Mouse (Mus musculus): ENCODE measurements at regions not wholly inside any gene's neighbourhood (a gene's known extent, or its start where the extent isn't known, plus 50 kb on each side); places are given as distances from the start of the nearest gene placed in this dataset.

DNA sequence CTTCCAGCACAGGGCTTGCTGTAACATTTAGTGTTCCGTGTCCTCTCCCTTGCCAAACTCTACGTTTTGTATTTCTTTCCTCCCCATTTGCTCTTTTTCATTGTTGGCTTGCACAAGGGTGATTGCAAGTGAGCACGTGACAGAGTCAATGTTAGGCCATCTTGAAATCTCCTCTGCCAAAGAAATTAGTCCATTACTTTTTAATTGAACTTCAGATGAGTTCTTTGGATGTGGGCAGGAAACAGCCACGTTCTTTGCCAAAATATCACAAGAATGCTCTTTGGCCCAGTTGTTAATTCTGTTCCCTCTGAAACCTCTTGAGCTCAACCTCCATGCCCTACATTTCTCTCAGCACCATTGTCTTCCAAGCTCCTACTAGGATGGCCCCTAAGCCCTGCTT, 253.2 kb upstream of the Msx2 start:
- 86% methylated on average over 4 of the region's 4 CpGs for WGBS
- no peak overlapping the region for H3K27ac ChIP-seq
- no peaks in the 10 kb centered on the region for H3K9me3 ChIP-seq
- no peak overlapping the region for H3K4me2 ChIP-seq
- no peaks in the 10 kb centered on the region for H3K27me3 ChIP-seq
- H3K36me3 ChIP-seq: no peaks in the 10 kb centered on the region
- no peak for ATAC-seq (ENCODE audit: low FRiP score)
- peaks cover 14% of the 10 kb centered on the region; the same call in 1 of the 2 replicates for H3K4me1 ChIP-seq (replicated peaks)
- no peak overlapping the region for H3K4me3 ChIP-seq
- H3K9ac ChIP-seq: no peak overlapping the region

DNA sequence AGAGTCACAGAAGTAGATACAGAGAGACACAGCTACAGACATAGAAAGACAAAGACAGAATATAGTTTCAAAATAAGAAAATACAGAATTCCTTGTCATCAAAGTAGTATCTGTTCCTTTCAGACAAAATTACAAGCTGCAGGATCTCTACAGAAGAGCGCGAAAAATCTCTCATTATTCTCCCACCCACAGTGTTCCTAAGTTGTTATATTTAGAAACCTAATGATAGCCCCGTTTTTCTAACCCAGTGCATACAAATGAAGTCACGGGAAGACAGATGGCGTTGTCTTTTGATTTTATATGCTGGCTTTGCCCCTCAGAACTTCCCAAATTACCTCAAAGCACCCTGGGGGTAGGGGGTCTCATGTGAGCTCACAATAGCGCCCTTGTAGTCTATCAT, 250.0 kb upstream of the Msx2 start:
- ATAC-seq (ENCODE audit: low FRiP score): no peak
- Histone ChIP-seq H3K36me3 (no peaks in the 10 kb centered on the region), H3K4me2 (no peak overlapping the region), H3K4me3 (no peak overlapping the region), H3K27ac (no peak overlapping the region), H3K9ac (no peak overlapping the region), H3K4me1 (replicated peaks) (peaks cover 14% of the 10 kb centered on the region; the same call in 1 of the 2 replicates), H3K9me3 (no peaks in the 10 kb centered on the region), H3K27me3 (no peaks in the 10 kb centered on the region)
- WGBS: 46% methylated on average over 6 of the region's 6 CpGs

DNA sequence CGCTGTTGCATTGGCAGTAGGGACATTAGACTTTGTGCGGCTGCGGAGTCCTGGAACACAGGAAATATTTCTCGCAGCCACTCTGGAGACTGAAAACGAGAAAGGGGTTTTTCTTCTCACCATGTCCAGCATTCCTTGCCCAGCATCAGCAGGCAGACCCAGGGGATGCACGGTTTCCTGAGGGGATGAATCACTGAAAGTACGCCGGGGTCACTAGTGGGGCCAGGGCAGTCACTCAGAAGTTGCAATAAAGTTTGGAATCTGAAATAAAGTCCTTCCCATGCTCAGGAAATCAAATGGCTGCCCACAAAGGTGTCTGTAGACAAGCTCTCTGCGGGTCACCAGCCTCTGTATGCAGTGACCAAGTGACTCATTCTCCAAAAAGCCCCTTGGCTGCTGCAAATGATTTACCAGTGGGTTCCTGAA, 248.2 kb upstream of the Msx2 start:
- H3K27me3 ChIP-seq: no peaks in the 10 kb centered on the region
- no peak overlapping the region for H3K9ac ChIP-seq
- no peaks in the 10 kb centered on the region for H3K9me3 ChIP-seq
- no peak for ATAC-seq (ENCODE audit: low FRiP score)
- peaks cover 14% of the 10 kb centered on the region; the same call in 1 of the 2 replicates for H3K4me1 ChIP-seq (replicated peaks)
- no peaks in the 10 kb centered on the region for H3K36me3 ChIP-seq
- WGBS: 68% methylated on average over 9 of the region's 9 CpGs
- no peak overlapping the region for H3K27ac ChIP-seq
- H3K4me2 ChIP-seq: no peak overlapping the region
- H3K4me3 ChIP-seq: no peak overlapping the region

DNA sequence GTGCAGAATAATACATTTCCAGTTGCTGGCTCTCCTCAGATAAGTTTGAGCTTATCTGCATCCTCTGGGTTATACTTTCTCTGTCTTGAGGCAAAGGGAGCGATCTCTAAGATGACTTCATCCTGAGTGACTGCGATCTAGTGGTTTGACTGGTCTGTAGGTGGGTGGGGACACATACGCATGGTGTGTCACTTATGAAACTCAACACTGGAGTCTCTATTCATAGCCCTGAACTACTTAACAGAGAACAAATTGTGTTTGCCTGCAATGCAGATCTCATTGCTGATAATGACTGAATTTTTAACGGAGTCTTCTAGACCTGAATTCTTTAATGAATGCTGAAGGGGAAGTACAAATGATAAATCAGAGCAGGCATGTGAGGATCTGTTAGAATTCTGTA, 244.7 kb upstream of the Msx2 start:
- no peak overlapping the region for H3K9ac ChIP-seq
- WGBS: 89% methylated on average over 4 of the region's 4 CpGs
- H3K4me3 ChIP-seq: no peak overlapping the region
- H3K4me2 ChIP-seq: no peak overlapping the region
- H3K27me3 ChIP-seq: no peaks in the 10 kb centered on the region
- H3K9me3 ChIP-seq: no peaks in the 10 kb centered on the region
- no peak for ATAC-seq (ENCODE audit: low FRiP score)
- H3K36me3 ChIP-seq: no peaks in the 10 kb centered on the region
- no peak overlapping the region for H3K27ac ChIP-seq
- H3K4me1 ChIP-seq (replicated peaks): 0 out of 2 replicates have a peak, but pooled peaks cover 4% of the 10 kb centered on the region

DNA sequence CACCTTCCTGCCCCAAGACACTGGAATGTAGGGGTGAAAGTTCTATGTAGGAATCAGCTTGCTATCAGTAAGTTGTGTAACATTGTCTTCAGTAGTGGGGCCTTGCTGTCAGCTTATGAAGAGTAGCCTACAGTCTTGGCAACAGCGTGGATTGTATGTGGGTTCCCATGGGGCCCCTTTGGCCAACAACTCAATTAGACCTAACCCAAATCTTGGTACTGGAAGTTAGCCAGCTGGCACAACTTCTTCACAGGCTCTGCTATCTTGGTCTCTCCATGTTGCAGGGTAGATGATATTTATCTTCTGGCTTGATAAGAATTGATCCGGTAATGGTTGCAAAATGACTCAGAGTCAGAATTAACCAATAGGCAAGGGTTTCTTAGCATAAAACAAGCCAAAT, 244.2 kb upstream of the Msx2 start:
- Histone ChIP-seq H3K36me3 (no peaks in the 10 kb centered on the region), H3K4me3 (no peak overlapping the region), H3K27ac (no peak overlapping the region), H3K4me1 (replicated peaks) (no peaks in the 10 kb centered on the region), H3K27me3 (no peaks in the 10 kb centered on the region), H3K9ac (no peak overlapping the region), H3K9me3 (no peaks in the 10 kb centered on the region), H3K4me2 (no peak overlapping the region)
- 78% methylated on average over 2 of the region's 2 CpGs for WGBS
- ATAC-seq (ENCODE audit: low FRiP score): no peak

DNA sequence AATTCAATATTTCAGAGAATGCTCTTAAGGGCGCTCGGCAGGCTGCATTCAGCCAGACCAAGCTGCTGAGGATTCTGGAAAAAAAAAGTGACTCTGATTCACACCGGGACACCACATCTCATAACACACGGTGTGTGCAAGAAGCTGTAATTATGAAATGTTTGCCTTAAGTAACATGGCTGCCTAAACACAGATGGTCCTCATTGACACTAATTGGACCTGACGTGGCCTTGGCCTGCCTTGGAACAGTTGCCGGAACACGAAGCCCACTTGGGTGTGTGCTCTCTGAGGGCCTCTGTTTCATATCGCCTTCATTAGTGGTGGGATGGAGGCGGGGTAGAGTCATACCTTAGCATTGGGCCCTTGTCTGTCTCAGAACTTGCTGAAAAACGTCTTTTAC, 236.2 kb upstream of the Msx2 start:
- H3K27ac ChIP-seq: no peak overlapping the region
- H3K27me3 ChIP-seq: no peaks in the 10 kb centered on the region
- WGBS: 68% methylated on average over 10 of the region's 10 CpGs
- H3K4me1 ChIP-seq (replicated peaks): no peaks in the 10 kb centered on the region
- no peaks in the 10 kb centered on the region for H3K9me3 ChIP-seq
- H3K36me3 ChIP-seq: no peaks in the 10 kb centered on the region
- no peak overlapping the region for H3K4me3 ChIP-seq
- ATAC-seq (ENCODE audit: low FRiP score): no peak
- H3K4me2 ChIP-seq: no peak overlapping the region
- no peak overlapping the region for H3K9ac ChIP-seq

DNA sequence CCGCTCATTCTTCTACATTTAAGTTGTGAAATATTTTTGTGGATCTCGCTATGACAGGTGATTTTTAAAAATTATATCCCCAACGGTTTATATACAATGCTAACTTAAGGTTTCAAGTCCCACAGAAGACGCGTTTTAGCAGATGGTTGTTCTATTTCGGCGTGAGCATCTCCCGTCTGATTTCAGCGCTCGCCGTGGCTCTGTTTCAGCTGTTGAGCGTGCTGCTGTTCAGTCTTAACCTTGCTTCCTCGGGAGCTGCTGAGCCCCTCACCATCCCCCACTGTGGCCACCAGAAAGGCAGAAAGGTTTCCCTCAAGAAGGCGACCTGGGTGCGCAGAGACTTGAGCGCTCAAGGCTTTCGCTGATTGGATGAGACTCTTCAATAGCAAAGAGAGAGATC, 234.7 kb upstream of the Msx2 start:
- WGBS: 89% methylated on average over 17 of the region's 17 CpGs
- Histone ChIP-seq H3K9ac (no peak overlapping the region), H3K36me3 (no peaks in the 10 kb centered on the region), H3K9me3 (no peaks in the 10 kb centered on the region), H3K4me3 (no peak overlapping the region), H3K4me1 (replicated peaks) (no peaks in the 10 kb centered on the region), H3K27me3 (no peaks in the 10 kb centered on the region), H3K4me2 (no peak overlapping the region), H3K27ac (no peak overlapping the region)
- ATAC-seq (ENCODE audit: low FRiP score): no peak

DNA sequence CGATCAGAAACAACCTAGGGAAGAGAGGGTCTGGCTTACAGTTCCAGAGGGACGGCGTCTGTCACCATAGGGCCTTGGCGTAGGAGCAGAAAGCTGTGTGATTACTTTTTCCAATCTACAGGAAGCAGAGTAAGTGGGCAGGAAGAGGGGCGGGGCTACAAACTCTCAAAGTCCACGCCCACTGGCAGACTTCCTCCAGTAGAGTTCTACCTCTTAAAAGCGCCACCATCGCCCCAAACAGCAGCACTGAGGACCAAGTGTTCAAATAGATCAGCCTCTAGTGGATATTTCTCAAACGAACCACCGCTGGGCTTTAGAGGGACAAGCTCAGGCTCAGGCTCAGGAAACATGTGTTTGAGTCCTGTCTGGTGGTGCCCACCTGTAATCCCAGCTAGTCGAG, 231.2 kb upstream of the Msx2 start:
- H3K36me3 ChIP-seq: no peaks in the 10 kb centered on the region
- H3K4me3 ChIP-seq: no peak overlapping the region
- H3K9me3 ChIP-seq: no peaks in the 10 kb centered on the region
- no peak for ATAC-seq (ENCODE audit: low FRiP score)
- no peaks in the 10 kb centered on the region for H3K27me3 ChIP-seq
- no peaks in the 10 kb centered on the region for H3K4me1 ChIP-seq (replicated peaks)
- H3K4me2 ChIP-seq: no peak overlapping the region
- no peak overlapping the region for H3K9ac ChIP-seq
- no peak overlapping the region for H3K27ac ChIP-seq
- 92% methylated on average over 11 of the region's 11 CpGs for WGBS

DNA sequence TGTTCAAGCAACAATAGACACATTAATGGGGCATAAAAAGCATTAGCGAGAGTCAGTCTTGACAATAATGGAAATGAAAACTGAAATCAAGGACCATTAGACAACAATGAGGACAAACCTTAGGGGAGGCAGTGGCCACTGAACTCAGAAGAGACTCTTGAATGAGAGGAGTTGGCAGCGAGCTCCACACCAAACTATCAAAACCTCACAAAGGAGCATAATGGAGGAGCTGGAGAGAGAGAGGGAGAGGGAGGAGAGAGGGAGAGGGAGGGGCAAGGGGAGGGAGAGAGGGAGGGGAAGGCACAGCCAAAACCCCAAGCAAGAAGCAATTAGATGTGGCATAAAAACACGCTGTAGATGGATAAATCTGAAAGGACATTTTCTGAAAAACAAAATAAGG, 227.4 kb upstream of the Msx2 start:
- no peak overlapping the region for H3K4me2 ChIP-seq
- H3K4me1 ChIP-seq (replicated peaks): peaks cover 11% of the 10 kb centered on the region; the same call in 1 of the 2 replicates
- no peak overlapping the region for H3K9ac ChIP-seq
- ATAC-seq (ENCODE audit: low FRiP score): no peak
- no peaks in the 10 kb centered on the region for H3K9me3 ChIP-seq
- no peak overlapping the region for H3K27ac ChIP-seq
- no peaks in the 10 kb centered on the region for H3K36me3 ChIP-seq
- H3K4me3 ChIP-seq: no peak overlapping the region
- 23% methylated on average over 3 of the region's 3 CpGs for WGBS
- peaks cover 3% of the 10 kb centered on the region; the same call in 1 of the 2 replicates for H3K27me3 ChIP-seq

DNA sequence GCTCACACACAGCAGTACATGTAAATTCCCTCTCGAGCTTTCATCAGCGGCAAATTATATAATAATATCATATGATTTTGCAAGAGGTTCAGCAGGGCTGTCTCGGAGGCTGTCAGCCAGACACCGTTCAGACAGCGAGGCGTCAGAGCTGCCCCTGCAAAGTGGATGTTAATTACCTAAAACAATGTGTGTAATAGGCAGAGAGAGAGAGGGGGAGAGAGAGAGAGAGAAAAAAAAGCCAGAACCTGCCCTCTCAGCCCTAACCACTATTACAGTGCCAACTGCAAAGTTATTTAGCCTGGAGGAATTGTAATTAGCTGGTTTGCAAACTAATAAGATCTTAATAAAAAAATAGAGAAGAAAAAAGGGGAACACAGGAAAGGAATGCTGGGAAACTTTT, 225.1 kb upstream of the Msx2 start:
- Histone ChIP-seq H3K27ac (no peak overlapping the region), H3K27me3 (peaks cover 4% of the 10 kb centered on the region; the same call in 1 of the 2 replicates), H3K9ac (no peak overlapping the region), H3K4me1 (replicated peaks) (peaks cover 11% of the 10 kb centered on the region; the same call in 1 of the 2 replicates), H3K9me3 (no peaks in the 10 kb centered on the region), H3K4me2 (no peak overlapping the region), H3K36me3 (no peaks in the 10 kb centered on the region), H3K4me3 (no peak overlapping the region)
- WGBS: 47% methylated on average over 6 of the region's 6 CpGs
- no peak for ATAC-seq (ENCODE audit: low FRiP score)

DNA sequence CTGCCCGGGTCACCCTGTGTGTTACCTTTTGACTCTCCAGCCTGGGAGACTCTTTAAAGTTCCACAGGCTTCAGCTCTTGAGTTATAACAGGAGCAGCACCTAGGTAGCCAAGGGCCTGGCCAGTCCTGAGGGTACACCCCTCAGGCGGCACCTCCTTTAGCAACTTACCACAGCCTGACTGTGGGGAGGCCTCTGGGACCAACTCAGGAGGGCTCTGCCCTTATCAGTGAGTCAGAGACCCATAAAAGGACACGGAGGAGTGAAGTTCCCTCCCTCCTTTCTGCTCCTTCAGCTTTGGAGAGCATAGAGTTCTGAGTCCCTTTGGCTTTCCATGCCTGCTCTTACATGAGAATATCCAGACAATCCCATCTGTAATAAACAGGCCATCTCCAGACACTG, 222.5 kb upstream of the Msx2 start:
- Histone ChIP-seq H3K9ac (no peak overlapping the region), H3K27me3 (peaks cover 4% of the 10 kb centered on the region; the same call in 1 of the 2 replicates), H3K4me3 (no peak overlapping the region), H3K36me3 (no peaks in the 10 kb centered on the region), H3K4me2 (no peak overlapping the region), H3K27ac (no peak overlapping the region), H3K4me1 (replicated peaks) (peaks cover 11% of the 10 kb centered on the region; the same call in 1 of the 2 replicates), H3K9me3 (no peaks in the 10 kb centered on the region)
- 63% methylated on average over 3 of the region's 3 CpGs for WGBS
- ATAC-seq (ENCODE audit: low FRiP score): no peak

DNA sequence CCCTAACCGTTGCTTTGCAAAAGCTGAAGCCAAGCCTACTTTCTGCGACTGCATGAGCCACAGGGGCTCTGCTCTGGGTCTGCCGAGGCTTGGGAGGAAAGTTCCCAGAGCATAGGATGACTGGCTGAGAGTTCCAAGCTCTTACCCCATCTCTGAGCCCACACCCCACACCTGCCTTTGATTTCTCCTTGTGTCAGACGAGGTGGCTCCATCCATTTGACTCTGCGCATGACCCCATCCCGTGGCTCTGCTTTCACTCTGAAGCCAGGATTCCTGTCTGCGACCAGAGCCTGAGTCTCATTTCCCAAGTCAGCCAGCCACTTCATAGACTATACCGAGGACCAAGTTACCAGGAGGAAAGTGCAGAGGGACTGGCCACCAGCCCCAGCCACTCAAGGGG, 216.1 kb upstream of the Msx2 start:
- 49% methylated on average over 8 of the region's 8 CpGs for WGBS
- Histone ChIP-seq H3K4me3 (no peak overlapping the region), H3K4me1 (replicated peaks) (peaks cover 10% of the 10 kb centered on the region), H3K9me3 (no peaks in the 10 kb centered on the region), H3K27me3 (peaks cover 22% of the 10 kb centered on the region), H3K4me2 (peak overlapping the region; percentile 32; the same call in 1 of the 2 replicates), H3K36me3 (no peaks in the 10 kb centered on the region), H3K9ac (no peak overlapping the region), H3K27ac (no peak overlapping the region)
- no peak for ATAC-seq (ENCODE audit: low FRiP score)

DNA sequence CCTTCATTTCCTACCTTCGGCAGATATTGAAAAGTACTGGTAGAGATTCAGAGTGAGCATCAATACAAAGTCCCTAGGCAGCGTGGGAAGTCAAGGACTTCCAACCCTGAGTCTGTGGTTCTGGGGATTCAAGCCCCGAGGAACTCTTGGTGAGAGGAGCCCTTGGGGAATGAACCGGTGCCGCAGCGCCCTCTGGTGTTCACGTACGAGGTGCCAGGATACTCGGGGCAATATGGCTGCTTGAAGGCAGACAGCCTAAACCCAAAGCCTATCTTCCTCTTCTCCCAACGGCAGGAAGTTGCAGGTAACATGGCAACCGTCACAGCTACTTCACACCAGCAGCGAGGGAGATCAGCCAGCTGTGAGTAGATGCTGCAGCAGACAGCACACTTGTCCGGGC, 215.6 kb upstream of the Msx2 start:
- 10% methylated on average over 13 of the region's 13 CpGs for WGBS
- Histone ChIP-seq H3K27me3 (peaks cover 22% of the 10 kb centered on the region), H3K36me3 (no peaks in the 10 kb centered on the region), H3K9me3 (no peaks in the 10 kb centered on the region), H3K27ac (no peak overlapping the region), H3K4me2 (peak overlapping the region; percentile 32; the same call in 1 of the 2 replicates), H3K4me1 (replicated peaks) (peaks cover 10% of the 10 kb centered on the region), H3K4me3 (no peak overlapping the region), H3K9ac (no peak overlapping the region)
- ATAC-seq (ENCODE audit: low FRiP score): peak; percentile 39; the same call in 1 of the 2 replicates
